Mouse (Mus musculus) embryo, embryonic 10.5 days (tissue): ENCODE results near the gene Slc2a8.
A peak's percentile ranks its signal among the peaks of the same experiment; 100 is the strongest.

ENCODE experiments used
- DNase-seq: peaks from one replicate; pipeline ENCODE4 v3.0.0-alpha.2; 2015; ENCODE audit warnings: low spot score

The Slc2a8 gene

DNA sequence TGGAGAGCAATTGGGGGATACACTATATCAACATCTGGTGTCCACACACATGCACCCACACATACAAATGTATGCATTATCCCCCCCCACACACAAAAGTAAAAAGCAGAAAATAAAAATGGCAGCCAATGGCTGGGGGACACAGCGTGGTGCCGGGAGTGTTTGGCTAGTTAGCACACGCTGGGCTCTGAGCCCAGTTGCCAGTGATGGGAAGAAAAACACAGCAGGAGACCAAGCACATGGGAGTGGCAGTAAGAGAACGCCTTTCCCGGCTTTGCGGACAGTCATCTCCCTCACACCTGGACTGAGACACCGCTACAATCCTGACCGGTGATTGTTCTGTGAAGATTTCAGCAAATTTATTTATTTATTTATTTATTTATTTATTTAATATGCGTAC lies 10.6 kb downstream of the Slc2a8 start:
- no peak for DNase-seq

DNA sequence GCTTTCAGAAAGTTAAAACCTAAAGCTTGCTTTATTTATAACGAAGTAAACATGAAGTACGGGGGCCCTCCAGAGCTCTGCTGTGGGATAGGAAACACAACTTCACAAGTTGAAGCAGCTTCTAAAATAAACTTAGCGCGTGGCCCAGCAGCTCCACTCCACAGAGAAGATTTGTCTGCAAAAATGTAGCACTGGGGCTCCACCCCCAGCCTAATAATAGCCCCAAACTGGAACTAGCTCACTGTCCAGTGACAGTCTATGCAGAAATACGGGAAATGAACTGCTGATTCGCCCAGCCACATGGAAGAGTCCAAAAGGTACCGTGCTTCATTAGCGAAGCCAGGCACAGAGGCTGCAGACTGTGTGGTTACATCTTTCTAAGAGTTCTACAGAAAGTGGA lies 12.6 kb downstream of the Slc2a8 start:
- DNase-seq = no peak

DNA sequence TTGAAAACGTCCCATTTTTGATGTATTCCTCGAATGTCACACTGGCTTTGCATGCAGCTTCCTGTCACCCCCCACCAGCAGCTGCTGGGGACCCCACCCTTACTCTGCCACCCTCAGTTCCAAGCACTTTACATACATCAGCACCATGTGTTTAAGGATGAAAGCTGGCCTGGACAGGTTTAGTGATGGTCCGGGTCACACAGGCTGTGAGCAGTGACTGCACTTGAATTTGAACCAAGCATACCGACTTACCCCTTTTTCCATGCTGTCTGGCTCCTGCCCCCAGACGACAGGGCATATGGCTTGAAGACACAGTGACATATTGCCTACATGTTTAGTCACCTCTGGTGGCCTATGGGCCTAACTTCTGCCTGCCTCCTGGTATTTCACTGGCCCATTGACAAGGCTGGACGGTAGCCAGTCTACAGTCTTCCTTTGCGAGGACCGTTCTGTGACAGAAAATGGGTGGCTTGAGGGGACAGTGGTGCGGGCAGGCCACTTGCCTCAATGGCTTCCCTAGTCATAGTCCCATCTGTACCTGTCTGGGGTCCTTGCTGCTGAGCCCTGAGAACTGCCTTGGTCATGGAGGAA lies 13.8 kb downstream of the Slc2a8 start:
- DNase-seq = no peak

DNA sequence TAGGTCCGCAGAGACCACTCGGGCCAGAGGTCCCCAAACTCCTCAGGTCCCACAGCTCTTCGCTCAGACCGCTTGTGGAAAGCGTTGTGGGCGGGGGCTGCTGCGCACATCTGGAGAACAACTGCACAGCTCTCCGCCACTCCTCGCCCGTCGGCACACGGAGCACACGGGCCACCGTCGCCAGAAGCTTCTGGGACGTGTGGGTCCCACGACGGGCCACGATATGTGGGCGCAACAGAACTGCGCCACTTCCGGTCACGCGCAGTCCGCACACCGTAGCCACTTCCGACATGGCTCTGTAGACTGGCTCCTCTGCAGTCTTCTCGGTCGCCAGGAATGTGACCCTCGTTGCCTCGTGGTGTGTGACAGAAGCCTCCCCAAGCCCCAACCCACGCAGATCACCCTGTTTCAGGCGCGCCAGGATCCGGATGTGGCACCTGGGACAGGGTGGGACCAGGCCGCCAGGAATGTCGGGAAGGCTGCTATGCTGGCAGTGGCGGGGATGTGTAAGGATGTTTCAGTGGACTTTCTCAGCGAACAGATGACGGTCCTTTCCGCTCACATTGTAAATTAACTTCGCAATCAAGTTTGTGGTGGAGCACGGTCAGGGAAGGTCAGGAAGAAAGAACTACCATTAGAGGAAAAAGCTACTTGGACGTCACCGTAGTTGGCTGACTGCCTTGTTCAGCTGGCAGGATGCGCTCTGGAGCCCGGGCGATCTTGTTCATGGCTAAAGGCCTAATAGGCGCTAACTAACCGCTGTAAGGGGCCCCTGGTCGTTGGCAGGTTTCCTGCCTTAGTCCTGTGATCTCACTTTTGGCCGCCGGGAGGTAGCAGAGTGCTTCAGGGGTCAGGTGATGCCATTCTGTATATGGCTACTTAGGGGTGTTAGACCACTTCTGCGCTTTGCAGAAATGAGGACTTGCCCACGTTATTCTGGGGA lies 14.9 kb downstream of the Slc2a8 start:
- DNase-seq = peak; percentile 90

DNA sequence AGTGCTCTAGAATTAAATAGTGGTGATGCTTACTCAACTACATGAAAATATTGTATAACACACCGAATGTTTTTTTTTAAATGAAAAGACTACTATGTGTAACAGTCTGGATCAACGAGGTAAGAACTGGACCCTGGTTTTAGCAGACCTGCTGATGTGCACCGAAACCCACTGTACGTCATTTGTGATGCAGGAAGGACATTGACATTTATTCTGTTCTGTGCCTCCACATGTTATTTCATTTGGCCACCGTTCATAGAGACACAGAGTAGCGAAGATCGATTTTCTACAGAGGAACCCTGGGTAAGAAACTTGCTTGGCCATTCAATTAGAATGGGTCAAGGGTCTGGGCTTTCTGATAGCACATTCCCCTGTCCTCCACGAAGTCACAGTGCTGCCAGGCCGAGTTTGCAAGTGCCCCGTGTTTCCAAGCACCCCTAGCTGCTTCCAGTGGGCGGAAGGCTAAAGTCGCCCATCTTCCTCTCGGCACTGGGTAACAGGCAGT lies 15.6 kb downstream of the Slc2a8 start:
- no peak for DNase-seq

DNA sequence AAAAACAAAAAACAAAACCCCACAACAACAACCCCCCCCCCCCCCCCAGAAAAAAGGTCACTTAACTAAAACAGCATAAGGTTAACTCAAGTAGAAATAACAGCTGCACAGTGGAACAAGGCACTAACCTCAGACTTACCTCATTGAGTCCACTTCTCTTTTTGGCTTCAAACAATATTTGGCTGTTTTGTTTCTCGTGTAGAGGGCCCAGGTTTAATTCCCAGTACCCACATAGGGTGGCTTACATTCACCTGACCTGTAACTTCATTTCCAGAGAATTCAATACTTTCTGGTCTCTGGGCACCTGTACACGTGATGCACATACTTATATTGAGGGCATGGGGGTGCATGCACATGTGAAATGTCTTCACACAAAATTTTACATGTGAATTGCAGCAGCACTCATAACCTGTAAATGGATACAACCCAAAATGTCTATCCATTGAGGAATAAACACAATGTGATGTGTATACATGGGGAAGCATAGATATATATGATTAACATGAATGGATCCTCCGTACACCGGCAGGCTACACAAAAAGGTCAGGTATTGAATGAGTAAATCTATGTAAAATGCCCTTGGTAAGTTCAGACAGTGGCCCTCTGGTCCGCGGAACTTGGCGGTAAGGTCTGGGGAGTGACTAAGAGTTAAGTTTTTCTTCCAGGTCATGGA lies 16.2 kb downstream of the Slc2a8 start:
- peak; percentile 47 for DNase-seq

DNA sequence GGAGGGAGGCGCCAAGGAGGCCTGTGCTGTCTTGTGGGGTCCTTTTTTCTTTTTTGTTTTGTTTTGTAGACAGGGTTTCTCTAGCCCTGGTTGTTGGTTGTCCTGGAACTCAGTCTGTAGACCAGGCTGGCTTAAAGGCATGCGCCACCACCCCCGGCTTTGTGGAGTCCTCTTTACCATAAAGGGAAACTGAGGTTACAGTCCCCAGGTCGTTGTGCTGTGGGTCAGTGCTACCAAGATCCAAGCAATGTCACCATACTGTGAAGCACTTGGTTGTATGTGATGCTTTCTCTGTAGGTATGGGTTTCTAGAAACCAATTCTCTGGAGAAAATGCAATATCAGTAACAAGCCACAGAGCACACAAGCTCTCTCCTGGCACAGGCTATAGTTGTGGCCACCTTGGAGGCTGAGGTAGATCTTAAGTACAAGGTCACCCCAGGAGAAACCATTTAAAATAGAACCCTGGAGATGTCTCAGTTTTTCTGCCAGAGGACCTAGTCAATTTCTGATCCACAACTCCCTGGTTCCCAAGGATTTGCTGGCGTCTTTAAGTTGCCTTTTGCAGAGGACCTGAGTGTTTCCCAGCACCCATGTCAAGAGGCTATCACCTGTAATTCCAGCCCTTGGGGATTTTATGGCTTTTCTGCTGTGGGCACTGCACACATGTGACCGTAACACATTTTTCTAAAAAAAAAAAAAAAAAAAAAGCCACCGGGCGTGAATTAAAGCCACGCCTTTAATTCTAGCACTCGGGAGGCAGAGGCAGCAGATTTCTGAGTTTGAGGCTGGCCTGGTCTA lies 17.0 kb downstream of the Slc2a8 start:
- DNase-seq = peak; percentile 30

DNA sequence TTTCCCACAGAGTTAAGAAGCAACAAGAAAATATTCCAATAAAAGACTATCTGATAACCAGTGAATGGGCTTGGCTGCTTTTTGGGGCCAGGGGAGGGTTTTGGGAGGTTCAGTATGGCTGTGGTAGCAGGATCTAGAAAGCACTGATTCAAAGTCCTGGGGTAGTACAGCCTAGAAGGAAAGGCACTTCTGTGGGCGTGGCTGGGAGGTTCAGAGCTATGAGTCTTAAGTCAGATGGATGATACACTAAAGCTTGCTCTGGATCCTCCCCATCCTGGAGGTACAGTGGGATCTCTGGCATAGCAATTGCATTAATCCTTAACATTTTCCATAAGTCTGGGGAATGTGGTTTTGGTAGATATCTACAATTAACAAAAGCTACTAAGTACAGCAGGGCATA lies 17.9 kb downstream of the Slc2a8 start:
- no peak for DNase-seq

DNA sequence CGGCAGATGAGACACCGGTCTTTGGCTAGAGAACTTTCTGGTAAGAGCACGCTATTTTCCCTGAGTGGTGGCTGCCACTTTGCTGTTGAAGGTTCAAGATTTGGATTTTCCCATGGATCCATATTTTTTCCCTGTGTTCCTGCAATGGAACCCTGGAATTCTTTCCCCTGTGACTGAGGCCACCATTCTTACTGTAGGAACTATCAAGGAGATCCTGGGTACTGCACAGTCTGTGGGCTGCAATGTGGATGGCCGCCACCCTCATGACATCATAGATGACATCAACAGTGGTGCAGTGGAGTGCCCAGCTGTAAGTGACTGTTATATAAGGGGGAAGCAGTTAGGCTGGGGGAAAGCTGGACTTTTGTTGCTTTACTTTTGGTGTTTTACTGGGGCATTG lies 18.3 kb downstream of the Slc2a8 start:
- no peak for DNase-seq

DNA sequence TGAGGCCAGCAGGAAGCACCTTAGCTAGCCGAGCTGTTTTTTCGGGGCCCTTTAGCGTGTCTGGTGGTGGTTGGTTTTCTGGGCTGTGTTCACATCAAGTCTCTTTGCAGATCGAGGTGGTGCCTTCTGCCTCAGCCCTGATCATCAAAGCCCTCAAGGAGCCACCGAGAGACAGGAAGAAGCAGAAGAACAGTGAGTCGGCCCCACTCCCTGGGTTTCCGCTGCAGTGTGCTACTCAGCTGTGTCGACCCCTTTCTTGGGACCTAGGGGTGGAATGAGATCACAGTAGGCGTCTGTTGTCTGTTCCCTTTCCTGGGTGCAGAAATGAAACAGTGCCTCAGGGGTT lies 19.0 kb downstream of the Slc2a8 start:
- no peak for DNase-seq

DNA sequence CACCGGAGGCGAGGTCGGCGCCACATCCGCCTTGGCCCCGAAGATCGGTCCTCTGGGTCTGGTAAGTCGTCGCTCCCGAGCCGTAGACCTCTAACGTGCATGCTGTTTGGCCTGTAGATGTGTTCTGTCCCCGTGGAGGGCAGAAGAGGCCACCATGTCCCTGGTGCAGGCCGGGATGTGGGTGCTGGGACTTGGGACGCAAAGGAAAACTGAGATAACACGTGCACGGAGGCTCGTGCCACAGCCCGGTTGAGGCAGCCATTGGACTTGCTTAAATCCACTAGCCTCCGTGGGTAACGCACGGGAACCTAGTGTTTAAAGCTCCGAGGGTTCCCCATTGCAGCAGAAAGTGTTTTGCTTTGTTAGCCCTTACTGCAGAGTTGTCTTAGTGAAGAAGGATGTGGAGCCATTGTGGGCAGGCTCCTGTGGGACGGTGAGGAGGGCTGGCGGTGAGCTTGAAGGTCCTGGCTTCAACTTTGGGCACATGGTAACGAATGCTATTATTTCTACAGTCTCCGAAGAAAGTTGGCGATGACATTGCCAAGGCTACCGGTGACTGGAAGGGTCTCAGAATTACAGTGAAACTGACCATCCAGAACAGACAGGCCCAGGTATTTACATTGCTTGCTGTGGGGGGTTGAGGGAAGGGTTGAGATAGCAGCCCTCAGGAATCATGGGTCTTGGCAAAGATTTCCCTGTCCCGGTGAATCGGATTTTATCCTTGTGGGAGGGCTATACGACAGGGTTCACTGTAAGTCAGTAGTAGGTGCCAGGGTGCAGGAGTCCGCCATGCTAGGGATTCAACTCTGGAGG lies 19.6 kb downstream of the Slc2a8 start:
- DNase-seq = peak; percentile 42

DNA sequence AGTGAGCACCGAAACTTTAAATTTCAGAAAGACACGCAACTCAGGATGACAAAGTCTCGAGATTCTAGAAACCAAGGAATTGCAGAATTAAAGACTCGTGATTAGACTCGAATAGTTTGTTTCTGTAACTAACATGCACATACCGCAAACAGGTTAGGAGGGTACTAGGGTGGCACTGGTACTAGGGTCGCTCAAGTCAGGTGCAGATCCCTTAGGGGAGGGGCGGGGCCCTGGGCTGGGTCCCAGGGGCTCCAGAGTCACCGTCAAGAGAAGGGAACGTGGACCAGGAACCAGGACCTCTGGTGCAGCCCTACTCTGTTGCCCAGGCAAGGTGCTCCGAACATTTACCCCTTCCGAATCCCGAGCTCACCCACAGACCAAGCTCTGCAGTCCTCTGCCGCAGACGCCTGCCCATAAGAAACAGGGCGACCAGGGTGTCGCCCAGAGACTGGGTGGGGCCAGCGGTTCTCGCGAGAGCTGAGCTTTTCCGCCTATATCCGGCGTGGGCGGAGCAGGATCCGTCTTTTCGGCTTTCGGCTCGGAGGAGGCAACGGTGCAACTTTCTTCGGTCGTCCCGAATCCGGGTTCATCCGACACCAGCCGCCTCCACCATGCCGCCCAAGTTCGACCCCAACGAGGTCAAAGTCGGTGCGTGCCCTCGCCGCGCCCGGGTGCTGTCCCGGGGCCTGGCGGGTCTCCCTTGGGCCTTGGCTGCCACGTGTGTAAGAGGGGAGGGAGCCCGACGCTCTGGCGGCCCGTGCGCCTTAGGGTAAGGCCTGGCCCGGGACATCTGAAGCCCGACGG lies 20.5 kb downstream of the Slc2a8 start, which contains the start of the genes Rpl12 and Lrsam1:
TSS of gene Rpl12 (plus strand) at position 368 of the 804 bp plus-strand sequence.
TSS of gene Lrsam1 (minus strand) at position 423 of the 804 bp plus-strand sequence.
- peak; percentile 96 for DNase-seq

DNA sequence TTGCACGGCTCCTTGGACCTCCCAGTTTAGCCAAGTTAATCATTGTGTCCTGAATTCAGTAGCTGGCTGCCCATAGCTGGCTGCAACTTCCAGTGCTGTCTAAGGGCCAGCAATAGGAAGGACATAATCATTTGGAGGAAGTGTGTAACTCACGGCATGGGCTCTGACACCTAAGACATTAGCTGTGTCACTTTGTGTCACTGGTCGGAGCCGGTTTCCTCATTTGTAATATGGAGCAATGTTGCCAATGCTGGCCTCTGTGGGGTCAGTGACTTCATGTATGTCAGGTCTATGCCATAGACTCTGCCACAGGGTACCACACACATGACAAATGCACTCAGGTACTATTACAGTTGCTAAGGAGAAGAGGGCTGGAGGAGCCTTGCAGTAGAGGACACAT lies 21.6 kb downstream of the Slc2a8 start:
- no peak for DNase-seq

DNA sequence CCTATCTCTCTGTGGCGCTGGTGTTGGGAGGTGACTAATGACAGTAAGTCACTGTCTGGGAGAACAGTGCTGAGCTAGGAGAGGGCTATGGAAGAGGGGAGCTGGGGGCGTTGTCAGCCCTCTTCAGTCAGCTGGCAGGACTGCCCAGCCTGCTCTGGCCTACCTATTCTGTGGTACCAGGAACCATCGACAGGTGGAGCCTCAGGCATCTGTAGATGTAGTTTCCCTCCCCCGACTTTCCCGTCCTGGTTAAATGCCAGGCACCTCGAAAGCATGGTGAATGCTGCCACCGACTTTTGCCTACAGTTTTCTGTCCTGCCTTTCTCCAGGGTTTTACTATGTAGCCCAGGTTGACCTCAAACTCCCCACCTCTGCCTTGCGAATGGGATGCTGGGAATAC lies 24.5 kb downstream of the Slc2a8 start:
- peak; percentile 31 for DNase-seq

DNA sequence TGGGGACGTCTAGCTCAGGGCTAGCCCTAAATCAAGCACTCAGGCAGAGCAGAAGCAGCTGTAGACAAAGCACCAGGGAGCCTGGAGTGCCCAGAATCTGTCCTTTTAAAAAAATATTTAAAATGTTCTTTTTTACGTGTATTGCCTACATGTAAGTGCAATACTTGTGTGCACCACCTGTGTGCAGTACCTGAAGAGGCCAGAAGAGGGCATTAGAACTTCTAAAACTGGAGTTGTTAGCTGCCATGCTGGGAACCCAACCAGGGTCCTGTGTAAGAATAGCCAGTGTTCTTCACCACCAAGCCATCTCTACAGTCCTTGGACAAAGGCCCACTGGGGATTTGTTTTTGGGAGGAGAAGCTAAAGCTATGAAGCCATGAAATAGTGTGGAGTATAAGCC lies 27.3 kb downstream of the Slc2a8 start:
- no peak for DNase-seq

DNA sequence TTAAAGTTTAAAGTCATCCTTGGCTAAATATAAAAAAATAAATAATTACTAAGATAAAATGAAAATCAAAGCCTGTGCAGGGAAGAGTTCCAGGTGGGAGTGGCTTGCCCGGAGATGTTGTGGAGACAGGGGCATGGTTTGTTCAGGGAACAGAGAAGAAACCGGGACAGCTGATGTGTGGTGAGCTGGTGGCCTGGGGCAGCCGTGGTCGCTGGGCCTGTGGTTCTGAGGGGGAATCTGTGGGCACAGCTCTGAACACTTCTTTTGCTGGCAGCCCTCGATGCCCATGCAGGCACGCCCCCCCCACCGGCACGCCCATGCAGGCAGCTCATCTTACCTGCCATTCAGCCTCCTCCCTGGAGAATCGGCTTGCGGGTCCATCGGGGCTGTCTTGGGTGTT lies 34.4 kb downstream of the Slc2a8 start:
- no peak for DNase-seq

DNA sequence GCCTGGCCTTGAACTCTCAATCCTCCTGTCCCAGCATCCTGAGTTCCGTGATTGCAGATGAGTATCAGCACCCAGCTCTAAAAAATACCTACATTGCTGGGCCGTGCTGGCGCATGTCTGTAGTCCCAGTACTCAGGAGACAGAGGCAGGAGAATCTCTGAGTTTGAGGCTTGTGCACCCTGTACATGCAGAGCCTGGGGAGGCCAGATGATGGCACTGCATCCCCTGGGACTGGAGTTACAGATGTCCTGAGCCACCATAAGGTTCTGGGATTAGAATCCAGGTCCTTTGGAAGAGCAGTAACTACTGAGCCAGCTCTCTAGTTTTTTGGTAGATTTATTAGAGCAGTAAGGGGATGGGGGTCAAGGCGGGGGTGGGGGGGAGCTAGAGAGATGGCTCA lies 41.4 kb downstream of the Slc2a8 start:
- DNase-seq = no peak

DNA sequence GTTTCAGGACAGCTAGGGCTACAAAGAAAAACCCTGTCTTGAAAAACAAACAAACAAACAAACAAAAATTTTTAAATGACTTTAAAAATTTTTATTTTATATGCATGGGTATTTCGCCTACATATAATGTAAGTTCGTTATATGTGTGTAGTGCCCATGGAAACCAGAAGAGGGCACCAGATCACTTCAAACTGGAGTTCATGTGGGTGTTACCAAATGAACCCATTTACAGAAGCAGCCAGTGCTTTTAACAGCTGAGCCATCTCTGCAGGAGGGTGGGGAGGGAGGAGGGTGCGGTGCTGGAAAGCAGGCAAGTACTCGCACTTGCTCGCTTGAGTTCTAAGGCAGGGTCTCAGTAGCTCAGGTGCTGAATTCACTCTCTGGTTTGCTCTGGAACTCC lies 42.5 kb downstream of the Slc2a8 start:
- peak; percentile 73 for DNase-seq

DNA sequence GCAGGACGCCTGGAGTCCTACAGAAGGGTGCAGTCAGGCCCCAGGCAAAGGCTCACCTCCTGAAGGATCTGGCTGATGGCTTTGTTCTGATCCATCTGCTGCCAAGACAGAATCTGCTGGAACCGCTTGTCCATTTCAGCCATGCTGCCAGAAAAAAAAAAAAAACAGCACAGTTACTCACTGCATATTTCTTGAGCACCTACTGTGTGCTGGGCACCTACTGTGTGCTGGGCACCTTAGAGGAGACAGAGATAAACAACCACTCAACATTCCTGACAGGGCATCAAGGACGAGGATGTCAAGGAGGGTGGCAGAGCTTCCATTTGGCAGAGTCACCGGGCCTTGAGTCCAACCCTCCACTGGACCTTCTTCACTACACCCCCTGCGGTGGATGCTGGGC lies 43.1 kb downstream of the Slc2a8 start:
- no peak for DNase-seq

DNA sequence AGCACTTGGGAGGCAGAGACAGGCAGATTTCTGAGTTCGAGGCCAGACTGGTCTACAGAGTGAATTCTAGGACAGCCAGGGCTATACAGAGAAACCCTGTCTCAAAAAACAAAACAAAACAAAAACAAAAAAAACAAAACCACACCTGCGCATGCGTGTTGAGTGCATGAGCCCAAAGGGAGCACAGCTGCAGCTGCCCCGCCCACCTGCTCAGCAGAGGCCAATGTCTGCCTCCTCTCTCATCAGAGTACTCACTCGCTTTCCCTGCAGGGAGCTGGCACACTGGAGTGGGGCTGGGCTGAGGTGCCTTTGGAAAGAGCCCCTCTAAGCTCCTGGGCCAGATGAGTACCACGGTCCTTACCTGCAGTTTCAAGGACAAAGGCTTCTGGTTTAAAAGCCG lies 50.2 kb downstream of the Slc2a8 start:
- no peak for DNase-seq
